Mouse (Mus musculus): ENCODE data around the gene Tmem253.

The Tmem253 gene

GRCm38 (mm10) chr14:52015445-52016100 lies at the start of gene Tmem253:
Gene Tmem253, plus strand, starts transcription at chr14:52015658.
- peak; percentile 21; the same call in 1 of the 2 replicates for TF ChIP-seq GATA4 (IDR thresholded peaks at IDR 0.05; ENCODE audit: insufficient replicate concordance, low read length)

DNA sequence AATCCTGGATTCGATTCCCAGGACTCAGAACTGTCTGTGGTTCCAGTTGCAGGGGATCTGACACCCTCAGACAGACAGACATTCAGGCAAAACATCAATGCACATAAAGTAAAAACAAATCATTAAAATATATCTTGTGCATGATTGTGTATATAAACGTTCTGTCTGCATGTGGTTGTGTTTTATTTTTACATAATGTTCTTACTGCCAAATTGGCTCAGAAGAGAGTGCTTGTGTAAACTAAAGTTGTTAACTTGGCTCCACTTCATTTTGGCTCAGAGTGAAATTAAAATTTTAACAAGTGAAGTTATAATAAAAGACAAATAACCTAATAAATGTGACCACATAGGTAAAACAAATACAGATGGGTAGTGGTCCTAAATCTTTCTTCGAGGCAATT lies 48.1 kb upstream of the Tmem253 start:
- TF ChIP-seq GATA4 (IDR thresholded peaks at IDR 0.05; ENCODE audit: insufficient replicate concordance, low read length) = no peak

- no peak for TF ChIP-seq GATA4 (IDR thresholded peaks at IDR 0.05; ENCODE audit: insufficient replicate concordance, low read length)
These were observed 36.2 kb upstream of the Tmem253 start for GRCm38 (mm10) chr14:51979252-51979651.

GRCm38 (mm10) chr14:51983251-51983650 lies 32.2 kb upstream of the Tmem253 start:
- TF ChIP-seq GATA4 (IDR thresholded peaks at IDR 0.05; ENCODE audit: insufficient replicate concordance, low read length) = no peak

- TF ChIP-seq GATA4 (IDR thresholded peaks at IDR 0.05; ENCODE audit: insufficient replicate concordance, low read length) = no peak
These were observed 31.6 kb upstream of the Tmem253 start for GRCm38 (mm10) chr14:51983855-51984246.

- TF ChIP-seq GATA4 (IDR thresholded peaks at IDR 0.05; ENCODE audit: insufficient replicate concordance, low read length) = no peak
These were observed 30.9 kb upstream of the Tmem253 start, which contains the start of gene Arhgef40 for GRCm38 (mm10) chr14:51984247-51985231. Gene Arhgef40, plus strand, starts transcription at chr14:51984719.

DNA sequence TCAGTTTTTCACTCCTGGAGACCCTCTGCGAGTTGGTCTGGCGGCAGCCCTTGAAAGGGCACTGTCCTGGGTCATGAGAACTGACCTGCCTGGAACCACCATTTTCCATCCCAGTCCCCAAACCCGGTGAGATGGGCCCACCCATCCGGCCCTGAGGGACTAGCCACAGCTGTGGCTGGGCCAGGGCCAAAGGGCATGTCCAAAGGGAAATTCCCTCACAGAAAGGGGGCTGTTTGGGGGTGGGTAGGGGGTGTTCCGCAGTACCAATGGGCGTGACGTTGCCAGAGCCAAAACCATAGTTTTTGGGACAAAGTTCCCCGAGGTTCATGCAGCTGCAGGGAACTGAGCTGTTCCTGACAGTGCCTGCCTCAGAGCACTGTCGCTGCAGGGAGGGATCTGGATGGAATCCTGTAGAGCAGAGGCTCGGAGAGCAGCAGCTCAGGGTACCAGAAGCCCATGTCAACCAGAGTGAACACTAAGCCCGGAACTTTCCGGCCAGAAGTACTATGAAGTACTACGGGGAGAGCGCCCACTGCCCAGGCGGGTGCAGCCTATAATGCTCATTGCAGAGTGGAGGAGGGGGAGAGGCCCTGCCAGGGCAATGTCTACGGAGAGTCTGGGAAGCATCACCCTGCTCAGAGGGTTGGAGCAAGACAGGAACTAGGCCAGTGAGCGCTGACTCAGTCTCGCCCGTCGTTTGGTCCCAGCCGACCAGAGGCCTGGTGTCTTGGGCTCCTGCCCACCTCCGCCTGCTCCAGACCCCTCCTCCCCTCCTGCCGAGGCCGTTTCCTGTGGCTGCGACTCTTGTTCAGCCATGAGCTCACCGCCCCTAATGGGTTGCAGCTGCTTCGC lies 29.9 kb upstream of the Tmem253 start:
- no peak for TF ChIP-seq GATA4 (IDR thresholded peaks at IDR 0.05; ENCODE audit: insufficient replicate concordance, low read length)

DNA sequence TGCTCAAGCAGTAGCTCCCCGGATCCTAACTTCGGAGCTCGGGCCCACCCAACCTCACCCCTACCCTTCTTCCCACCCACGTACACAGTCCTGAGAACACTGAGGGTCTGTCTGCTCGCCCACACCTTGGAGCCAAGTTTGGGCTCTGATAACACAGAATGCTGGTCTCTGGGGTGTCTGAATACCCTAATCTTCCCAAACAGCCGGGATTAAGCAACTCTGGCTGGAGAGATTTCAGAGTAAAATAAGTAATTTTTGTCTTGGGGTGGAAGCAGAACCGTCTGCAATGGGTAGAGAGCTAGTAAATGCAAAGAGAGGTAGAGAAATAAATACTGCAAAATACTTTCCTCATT lies 29.3 kb upstream of the Tmem253 start:
- no peak for TF ChIP-seq GATA4 (IDR thresholded peaks at IDR 0.05; ENCODE audit: insufficient replicate concordance, low read length)

DNA sequence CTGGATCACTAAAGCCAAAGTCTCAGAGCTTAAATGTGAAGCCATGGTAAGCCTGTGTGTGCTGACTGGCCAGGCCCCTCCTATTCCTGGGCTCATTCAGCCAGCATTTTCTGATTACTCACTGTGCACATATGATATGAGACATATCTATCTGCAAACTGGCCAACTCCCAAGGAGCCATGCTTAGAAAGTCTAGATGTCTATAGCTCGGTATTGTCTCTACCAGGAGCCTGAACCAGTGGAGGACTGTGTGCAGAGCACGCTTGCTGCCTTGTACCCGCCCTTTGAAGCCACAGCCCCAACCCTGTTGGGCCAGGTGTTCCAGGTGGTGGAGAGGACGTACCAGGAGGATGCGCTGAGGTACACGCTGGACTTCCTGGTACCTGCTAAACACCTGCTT lies 28.3 kb upstream of the Tmem253 start:
- TF ChIP-seq GATA4 (IDR thresholded peaks at IDR 0.05; ENCODE audit: insufficient replicate concordance, low read length) = no peak

DNA sequence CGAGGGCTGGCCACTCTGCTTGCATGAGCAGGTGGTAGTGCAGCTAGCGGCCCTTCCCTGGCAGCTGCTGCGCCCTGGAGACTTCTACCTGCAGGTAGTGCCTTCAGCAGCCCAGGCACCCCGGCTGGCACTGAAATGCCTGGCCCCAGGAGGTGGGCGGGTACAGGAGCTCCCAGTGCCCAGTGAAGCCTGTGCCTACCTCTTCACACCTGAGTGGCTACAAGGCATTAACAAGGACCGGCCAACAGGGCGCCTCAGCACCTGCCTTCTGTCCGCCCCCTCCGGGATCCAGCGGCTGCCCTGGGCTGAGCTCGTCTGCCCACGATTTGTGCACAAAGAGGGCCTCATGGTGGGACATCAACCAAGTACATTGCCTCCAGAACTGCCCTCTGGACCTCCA lies 26.7 kb upstream of the Tmem253 start:
- TF ChIP-seq GATA4 (IDR thresholded peaks at IDR 0.05; ENCODE audit: insufficient replicate concordance, low read length) = no peak

DNA sequence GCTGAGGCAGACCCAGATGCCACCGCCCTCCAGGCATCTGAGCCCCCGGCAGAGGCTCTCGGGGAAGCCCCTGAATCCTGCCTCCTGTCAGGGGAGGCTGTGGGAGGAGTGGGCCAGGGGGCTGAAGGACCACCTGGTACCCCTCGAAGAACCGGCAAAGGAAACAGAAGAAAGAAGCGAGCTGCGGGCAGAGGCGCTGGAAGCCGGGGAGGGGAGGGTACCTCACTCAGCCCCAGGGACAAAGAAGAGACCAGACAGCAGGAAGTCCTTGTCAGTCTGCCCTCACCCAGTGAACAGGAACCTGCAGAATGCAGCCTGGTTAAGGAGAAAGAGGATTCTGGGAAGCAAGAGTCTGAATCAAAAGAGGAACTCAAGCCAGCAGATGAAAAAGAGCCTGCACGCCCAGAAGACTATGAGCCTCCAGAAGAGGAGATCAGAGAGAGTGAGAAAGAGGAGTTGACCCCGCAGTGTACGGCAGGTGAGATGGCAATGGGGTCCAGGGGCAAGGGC lies 25.9 kb upstream of the Tmem253 start:
- no peak for TF ChIP-seq GATA4 (IDR thresholded peaks at IDR 0.05; ENCODE audit: insufficient replicate concordance, low read length)

GRCm38 (mm10) chr14:51994453-51994852 lies 21.0 kb upstream of the Tmem253 start:
- TF ChIP-seq GATA4 (IDR thresholded peaks at IDR 0.05; ENCODE audit: insufficient replicate concordance, low read length) = no peak

DNA sequence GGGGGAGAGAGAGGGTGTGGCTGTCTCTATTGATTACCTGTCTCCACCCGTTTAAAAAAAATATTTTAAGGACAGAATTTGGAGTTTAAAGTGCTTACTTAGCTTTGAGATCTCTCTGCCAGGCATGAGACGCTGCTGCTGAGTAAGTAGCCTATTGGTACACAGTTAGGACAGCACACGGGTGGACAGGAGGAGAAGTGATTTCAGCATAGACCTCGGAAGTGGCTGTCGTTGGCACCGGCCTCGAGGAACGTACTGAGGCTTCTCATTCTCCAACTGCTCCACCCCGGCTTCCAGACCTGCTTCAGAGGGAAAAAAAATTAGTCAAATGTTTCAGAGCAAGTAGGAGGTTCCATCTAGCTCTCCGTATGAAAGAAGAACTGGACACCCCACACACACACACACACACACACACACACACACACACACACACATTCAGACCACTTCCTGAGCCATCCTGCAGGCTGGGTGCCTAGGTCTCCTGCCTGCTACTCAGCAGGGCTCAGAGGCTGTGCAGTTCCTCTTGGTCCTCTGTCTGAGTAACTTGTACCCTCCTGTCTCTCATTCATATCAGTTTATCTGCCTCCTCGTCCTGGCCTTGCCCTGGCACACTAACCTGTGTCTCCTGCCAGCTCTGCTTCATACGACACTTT lies 20.1 kb upstream of the Tmem253 start:
- no peak for TF ChIP-seq GATA4 (IDR thresholded peaks at IDR 0.05; ENCODE audit: insufficient replicate concordance, low read length)

- no peak for TF ChIP-seq GATA4 (IDR thresholded peaks at IDR 0.05; ENCODE audit: insufficient replicate concordance, low read length)
These were observed 19.1 kb upstream of the Tmem253 start for GRCm38 (mm10) chr14:51996231-51996841.
